Mouse (Mus musculus): ENCODE measurements at regions not wholly inside any gene's neighbourhood (a gene's known extent, or its start where the extent isn't known, plus 50 kb on each side); places are given as distances from the start of the nearest gene placed in this dataset.
A peak's percentile ranks its signal among the peaks of the same experiment; 100 is the strongest.

- TF ChIP-seq CTCF (IDR thresholded peaks at IDR 0.05; ENCODE audit: extremely low read depth, insufficient read depth, insufficient read length, insufficient replicate concordance) (peak; percentile 40; the same call in 1 of the 2 replicates), POLR2A (IDR thresholded peaks at IDR 0.05; ENCODE audit: low read depth, low read length) (no peak)
Observed at GRCm38 (mm10) chr4:124102684-124103083, 184.9 kb upstream of the 4930535I16Rik start.

Data from spleen, adult 2 months (tissue).